Mouse (Mus musculus) forebrain, postnatal 0 days (tissue): ENCODE measurements around the gene Trib3. TPM values are rescaled to one million over a fixed set of nuclear protein-coding genes. Genes with fewer than 3 reads are reported as not detected.
A peak's percentile ranks its signal among the peaks of the same experiment; 100 is the strongest.

Experiments
- ATAC-seq: fragments of 200-750 bp; cut with Nextera tagmentation; 2 replicates; pipeline ENCODE4 v1.8.0; 2017; ENCODE audit warnings: mild to moderate bottlenecking, moderate library complexity
- DNase-seq: peaks from one replicate; pipeline ENCODE4 v3.0.0-alpha.2; 2015
- H3K27ac ChIP-seq: fragments of 300-500 bp; sonication (generic); 2 replicates; pipeline ENCODE4 v1.5.1; 2014; ENCODE audit warnings: low read depth, mild to moderate bottlenecking, antibody characterized with exemption, low read length, moderate library complexity, mixed read lengths
- H3K27me3 ChIP-seq: fragments of 300-500 bp; sonication (generic); 2 replicates; pipeline ENCODE4 v1.6.1; 2014; ENCODE audit warnings: mild to moderate bottlenecking, low read length, mixed read lengths; ENCODE audit not compliant: insufficient read depth
- H3K36me3 ChIP-seq: fragments of 300-500 bp; sonication (generic); 2 replicates; pipeline ENCODE4 v1.6.1; 2014; ENCODE audit warnings: mild to moderate bottlenecking, moderate library complexity; ENCODE audit not compliant: insufficient read depth
- H3K4me1 ChIP-seq: fragments of 300-500 bp; sonication (generic); 2 replicates; pipeline ENCODE4 v1.6.1; 2014; ENCODE audit warnings: antibody characterized with exemption; ENCODE audit not compliant: insufficient read depth
- H3K4me2 ChIP-seq: fragments of 300-500 bp; sonication (generic); 2 replicates; pipeline ENCODE4 v1.6.1; 2014; ENCODE audit warnings: low read depth, mild to moderate bottlenecking, moderate library complexity
- H3K4me3 ChIP-seq: fragments of 300-500 bp; sonication (generic); 2 replicates; pipeline ENCODE4 v1.5.1; 2014; ENCODE audit warnings: low read depth, low read length, mixed read lengths
- H3K9ac ChIP-seq: fragments of 300-500 bp; sonication (generic); 2 replicates; pipeline ENCODE4 v1.6.1; 2014; ENCODE audit warnings: mild to moderate bottlenecking
- H3K9me3 ChIP-seq: fragments of 300-500 bp; sonication (generic); 2 replicates; pipeline ENCODE4 v1.6.1; 2016; ENCODE audit warnings: low read length
- CTCF ChIP-seq: sonication (generic); IDR thresholded peaks from 2 replicates; pipeline ENCODE4 v1.5.1; 2016; ENCODE audit warnings: antibody characterized with exemption, control low read depth, low read depth
- WGBS: fragments of 180-500 bp; shearing (Covaris S2); extraction: QIAGEN DNeasy Blood & Tissue Kit; methylation state at CpG from one replicate; pipeline ENCODE4 v1.1.7; 2014; 5-methylcytosine and 5-hydroxymethylcytosine counted together
- polyA plus RNA-seq: library from polyadenylated mRNA; unstranded; fragments of >200 nt; fragmentation: Nextera tagmentation; extraction: Ambion mirVana; gene quantifications from 2 replicates; pipeline ENCODE4 v1.2.1, GENCODE M21; 2015
- total RNA-seq: library from RNA; depleted of rRNA; stranded (reverse); fragments of >200 nt; gene quantifications from 2 replicates; pipeline ENCODE4 v1.2.3, GENCODE M21; 2014

Gene Trib3
- total and polyA plus RNA-seq, 2 experiments from 2014 or later = 1.3 to 2.0 TPM

- Histone ChIP-seq H3K36me3 (no peaks in the 10 kb centered on the region), H3K4me1 (peaks cover 4% of the 10 kb centered on the region), H3K9ac (no peak overlapping the region), H3K27me3 (0 out of 2 replicates have a peak, but pooled peaks cover 3% of the 10 kb centered on the region), H3K9me3 (no peaks in the 10 kb centered on the region), H3K27ac (no peak overlapping the region), H3K4me3 (no peak overlapping the region), H3K4me2 (no peak overlapping the region)
- no peak for TF ChIP-seq CTCF
- 81% methylated on average over 9 of the region's 9 CpGs for WGBS
- DNase-seq (no peak), ATAC-seq (no peak)
These were observed 29.7 kb upstream of the Trib3 start for GRCm38 (mm10) chr2:152373547-152373946.

GRCm38 (mm10) chr2:152372661-152373060 lies 28.8 kb upstream of the Trib3 start:
- Histone ChIP-seq H3K4me1 (peaks cover 4% of the 10 kb centered on the region), H3K4me3 (no peak overlapping the region), H3K27me3 (0 out of 2 replicates have a peak, but pooled peaks cover 3% of the 10 kb centered on the region), H3K9ac (no peak overlapping the region), H3K4me2 (no peak overlapping the region), H3K9me3 (no peaks in the 10 kb centered on the region), H3K36me3 (no peaks in the 10 kb centered on the region), H3K27ac (no peak overlapping the region)
- ATAC-seq = no peak
- DNase-seq = no peak
- TF ChIP-seq CTCF = no peak
- 60% methylated on average over 4 of the region's 4 CpGs for WGBS

GRCm38 (mm10) chr2:152372104-152372503 lies 28.3 kb upstream of the Trib3 start:
- H3K27ac ChIP-seq = no peak overlapping the region
- ATAC-seq = no peak
- 46% methylated on average over 7 of the region's 7 CpGs for WGBS

GRCm38 (mm10) chr2:152368532-152369140 lies 24.8 kb upstream of the Trib3 start:
- Histone ChIP-seq H3K9me3 (no peaks in the 10 kb centered on the region), H3K4me2 (no peak overlapping the region), H3K9ac (no peak overlapping the region), H3K36me3 (no peaks in the 10 kb centered on the region), H3K27me3 (no peaks in the 10 kb centered on the region), H3K27ac (no peak overlapping the region), H3K4me1 (0 out of 2 replicates have a peak, but pooled peaks cover under 1% of the 10 kb centered on the region), H3K4me3 (no peak overlapping the region)
- peak; percentile 90 for TF ChIP-seq CTCF
- DNase-seq (peak; percentile 78), ATAC-seq (peak; percentile 65)
- WGBS = 31% methylated on average over 14 of the region's 14 CpGs

More at GRCm38 (mm10) chr2:152372104-152372503, 28.3 kb upstream of the Trib3 start:
- Histone ChIP-seq H3K4me3 (no peak overlapping the region), H3K4me1 (peaks cover 4% of the 10 kb centered on the region), H3K9ac (no peak overlapping the region), H3K9me3 (no peaks in the 10 kb centered on the region), H3K27me3 (0 out of 2 replicates have a peak, but pooled peaks cover under 1% of the 10 kb centered on the region), H3K36me3 (no peaks in the 10 kb centered on the region), H3K4me2 (no peak overlapping the region)
- no peak for TF ChIP-seq CTCF
- DNase-seq = no peak

GRCm38 (mm10) chr2:152367917-152368316 lies 24.1 kb upstream of the Trib3 start:
- Histone ChIP-seq H3K36me3 (no peaks in the 10 kb centered on the region), H3K27ac (no peak overlapping the region), H3K4me3 (no peak overlapping the region), H3K4me1 (0 out of 2 replicates have a peak, but pooled peaks cover 3% of the 10 kb centered on the region), H3K9me3 (no peaks in the 10 kb centered on the region), H3K27me3 (no peaks in the 10 kb centered on the region), H3K9ac (no peak overlapping the region), H3K4me2 (no peak overlapping the region)
- no peak for TF ChIP-seq CTCF
- no peak for DNase-seq
- no peak for ATAC-seq
- WGBS = 90% methylated on average over 5 of the region's 5 CpGs

GRCm38 (mm10) chr2:152363245-152364147 lies 19.7 kb upstream of the Trib3 start:
- H3K9ac ChIP-seq = peak overlapping the region; percentile 39; the same call in 1 of the 2 replicates
- peak overlapping the region; percentile 21 for H3K4me3 ChIP-seq
- peak; percentile 92 for DNase-seq
- WGBS = 9% methylated on average over 17 of the region's 17 CpGs
- no peaks in the 10 kb centered on the region for H3K9me3 ChIP-seq
- no peaks in the 10 kb centered on the region for H3K27me3 ChIP-seq
- H3K36me3 ChIP-seq = no peaks in the 10 kb centered on the region
- ATAC-seq = peak; percentile 81
- peak overlapping the region; percentile 72 for H3K27ac ChIP-seq
- 0 out of 2 replicates have a peak, but pooled peaks cover 3% of the 10 kb centered on the region for H3K4me1 ChIP-seq
- peak; percentile 85 for TF ChIP-seq CTCF
- peak overlapping the region; percentile 47 for H3K4me2 ChIP-seq

- Histone ChIP-seq H3K4me1 (0 out of 2 replicates have a peak, but pooled peaks cover 3% of the 10 kb centered on the region), H3K27ac (no peak overlapping the region), H3K9me3 (no peaks in the 10 kb centered on the region), H3K4me2 (no peak overlapping the region), H3K4me3 (no peak overlapping the region), H3K27me3 (no peaks in the 10 kb centered on the region), H3K36me3 (no peaks in the 10 kb centered on the region), H3K9ac (no peak overlapping the region)
- no peak for TF ChIP-seq CTCF
- DNase-seq (no peak), ATAC-seq (no peak)
- WGBS = 88% methylated on average over 8 of the region's 8 CpGs
These were observed 17.4 kb upstream of the Trib3 start for GRCm38 (mm10) chr2:152361193-152361592.
